Mouse (Mus musculus): Measurements from ENCODE around the gene Acat1. TPM values are rescaled to one million over a fixed set of nuclear protein-coding genes. Genes with fewer than 3 reads are reported as not detected.

The Acat1 gene
- polyA plus RNA-seq, 1 experiment from 2014 or later: 167 TPM

DNA sequence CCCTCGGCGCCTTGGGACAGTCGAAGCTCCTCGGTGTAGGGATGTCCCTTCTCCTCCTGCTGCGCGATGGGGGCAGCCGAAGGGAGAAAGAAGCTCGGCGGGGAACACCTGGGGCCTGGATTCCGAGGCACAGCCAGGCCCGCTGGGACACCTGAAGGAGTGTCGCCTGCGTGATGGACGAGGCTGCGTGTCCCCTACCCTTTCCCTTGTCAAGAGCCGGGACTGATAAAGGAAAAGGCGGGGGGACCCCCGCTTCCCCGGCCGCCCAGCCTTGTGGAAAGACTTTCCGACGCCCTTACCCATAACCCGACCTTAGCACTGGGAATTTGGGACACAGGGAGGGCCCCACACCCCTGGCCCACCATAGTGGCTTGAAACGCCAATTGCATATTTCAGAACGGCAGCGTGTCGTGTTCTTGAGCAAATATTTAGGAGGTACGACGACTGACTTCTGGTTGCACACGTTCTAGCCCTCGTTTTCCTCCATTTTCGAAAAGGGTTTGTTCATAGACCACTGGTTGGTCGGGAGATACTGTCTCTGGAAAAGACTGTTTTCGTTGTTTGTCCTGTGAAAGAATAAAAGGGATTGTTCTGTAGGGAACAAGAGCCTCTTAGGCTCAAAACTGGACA lies 72.7 kb downstream of the Acat1 start:
- H3K9me3 ChIP-seq (ENCODE audit: control insufficient read depth, low read length): no peaks in the 10 kb centered on the region
- under 1% methylated on average over 32 of the region's 34 CpGs for WGBS
- no peaks in the 10 kb centered on the region for H3K36me3 ChIP-seq (ENCODE audit: control insufficient read depth, insufficient read depth, low read length)
- H3K4me1 ChIP-seq (ENCODE audit: control insufficient read depth, insufficient read depth, low read length): peaks cover 8% of the 10 kb centered on the region
- H3K27ac ChIP-seq (ENCODE audit: low read length): peak overlapping the region; percentile 85
- H3K27me3 ChIP-seq (replicated peaks; ENCODE audit: control insufficient read depth, insufficient read depth, low read length): no peaks in the 10 kb centered on the region
- peak overlapping the region; percentile 57 for H3K4me3 ChIP-seq (ENCODE audit: low read length)
- H3K9ac ChIP-seq (ENCODE audit: low read depth, low read length): peak overlapping the region; percentile 84
- peak overlapping the region; percentile 72 for H3K4me2 ChIP-seq (ENCODE audit: low read depth, low read length)
- ATAC-seq: no peak

DNA sequence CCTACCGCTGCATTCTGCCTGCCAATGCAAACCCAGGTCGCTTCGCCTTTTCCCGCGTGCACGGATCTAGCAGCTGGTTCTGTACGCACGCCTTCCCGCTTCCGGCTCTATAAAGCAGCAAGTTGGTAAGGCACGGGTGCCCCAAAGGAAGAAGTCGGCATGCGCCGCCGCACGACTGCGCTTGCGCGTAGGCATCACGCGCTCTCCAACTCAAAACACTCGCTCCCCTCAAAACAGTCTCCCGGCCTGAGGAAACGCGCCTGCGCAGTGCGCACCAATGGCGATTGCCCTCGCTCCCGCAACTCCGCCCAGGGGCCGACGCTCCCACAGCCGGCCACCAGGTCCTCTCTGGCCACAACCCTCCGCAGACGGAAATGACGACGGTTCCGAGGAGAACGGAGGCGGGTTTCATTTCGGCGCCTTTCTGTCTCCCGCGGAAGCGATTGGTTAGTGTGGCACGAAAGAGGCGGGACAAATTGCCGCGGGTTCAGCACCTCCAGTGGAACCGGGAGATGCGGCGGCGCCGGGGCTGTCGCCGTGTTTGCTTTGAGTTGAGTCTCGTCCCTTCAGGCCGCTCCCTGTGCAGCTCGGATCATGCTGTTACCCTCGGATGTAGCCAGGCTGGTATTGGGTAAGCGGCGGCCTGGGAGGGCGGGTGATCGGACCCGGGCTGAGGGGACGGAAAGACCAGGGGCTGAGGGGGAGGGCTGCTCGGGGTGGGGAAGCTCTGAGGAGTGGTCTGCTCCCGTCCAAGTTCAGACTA lies 73.4 kb downstream of the Acat1 start, which contains the start of the genes Atm and Npat:
TSS of gene Atm (minus strand) at position 183 of the 763 bp plus-strand sequence.
TSS of gene Npat (plus strand) at position 490 of the 763 bp plus-strand sequence.
- peak; percentile 99 for ATAC-seq
- Histone ChIP-seq H3K4me1 (ENCODE audit: control insufficient read depth, insufficient read depth, low read length) (peaks cover 8% of the 10 kb centered on the region), H3K4me2 (ENCODE audit: low read depth, low read length) (peak within 1 kb of the TSS; percentile 81), H3K4me3 (ENCODE audit: low read length) (peak within 1 kb of the TSS; percentile 60), H3K27me3 (replicated peaks; ENCODE audit: control insufficient read depth, insufficient read depth, low read length) (no peaks in the 10 kb centered on the region), H3K9ac (ENCODE audit: low read depth, low read length) (peak within 1 kb of the TSS; percentile 84), H3K27ac (ENCODE audit: low read length) (peak within 1 kb of the TSS; percentile 85), H3K9me3 (ENCODE audit: control insufficient read depth, low read length) (no peaks in the 10 kb centered on the region), H3K36me3 (ENCODE audit: control insufficient read depth, insufficient read depth, low read length) (no peaks in the 10 kb centered on the region)
- 0% methylated on average over 69 of the region's 69 CpGs for WGBS

DNA sequence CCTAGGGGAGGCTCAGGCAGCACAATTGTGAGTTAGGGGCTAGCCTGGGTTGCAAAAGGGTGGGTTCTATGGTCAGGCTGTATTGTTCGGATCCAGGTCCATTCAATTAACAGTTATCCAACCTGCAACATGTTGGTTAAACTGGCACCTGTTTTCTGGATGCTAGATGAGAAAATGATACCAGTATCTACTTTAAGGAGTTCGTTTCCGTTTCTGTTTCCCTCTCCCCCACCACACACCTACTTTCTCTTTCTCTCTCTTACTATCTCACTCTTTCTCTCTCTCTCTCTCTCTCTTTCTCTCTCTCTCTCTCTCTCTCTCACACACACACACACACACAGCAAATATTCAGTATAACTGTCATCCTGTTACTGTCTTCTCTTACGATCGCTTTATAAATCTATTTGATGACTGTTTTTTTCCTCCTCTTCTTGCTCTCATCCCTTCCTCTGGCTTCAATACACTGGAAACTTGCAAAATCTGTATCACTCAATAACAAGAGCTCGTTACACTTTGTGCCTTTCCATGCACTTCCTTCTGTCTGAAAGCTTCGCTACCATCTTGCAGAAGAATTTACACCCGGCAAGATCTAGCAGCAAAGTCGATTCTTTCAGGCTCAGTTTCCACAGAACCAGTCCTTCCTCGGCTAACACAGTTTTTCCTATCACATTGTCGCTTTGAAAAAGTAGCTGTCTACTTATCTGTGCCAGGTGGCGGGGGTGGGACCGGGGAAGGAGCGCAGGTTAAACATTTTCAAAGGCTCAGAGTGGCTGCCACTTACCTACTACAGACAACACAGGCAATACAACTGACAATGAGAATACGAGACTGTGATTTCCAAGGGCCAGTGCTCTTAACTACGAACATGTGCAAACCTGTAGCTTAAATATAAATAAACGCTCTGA lies 74.5 kb downstream of the Acat1 start:
- H3K27me3 ChIP-seq (replicated peaks; ENCODE audit: control insufficient read depth, insufficient read depth, low read length): no peaks in the 10 kb centered on the region
- 0 out of 2 replicates have a peak, but pooled peaks have one; percentile 30 for ATAC-seq
- H3K9me3 ChIP-seq (ENCODE audit: control insufficient read depth, low read length): no peaks in the 10 kb centered on the region
- WGBS: 11% methylated on average over 17 of the region's 17 CpGs
- peak overlapping the region; percentile 66 for H3K9ac ChIP-seq (ENCODE audit: low read depth, low read length)
- H3K4me3 ChIP-seq (ENCODE audit: low read length): peak overlapping the region; percentile 60
- H3K36me3 ChIP-seq (ENCODE audit: control insufficient read depth, insufficient read depth, low read length): peaks cover 3% of the 10 kb centered on the region; the same call in 1 of the 2 replicates
- peak overlapping the region; percentile 81 for H3K4me2 ChIP-seq (ENCODE audit: low read depth, low read length)
- H3K4me1 ChIP-seq (ENCODE audit: control insufficient read depth, insufficient read depth, low read length): peaks cover 8% of the 10 kb centered on the region
- peak overlapping the region; percentile 82 for H3K27ac ChIP-seq (ENCODE audit: low read length)

Other genes starting within 250 kb of the Acat1 start
- gene Kdelc2, start 226.4 kb downstream of the Acat1 start, polyA plus RNA-seq (2015; fragmentation: Nextera tagmentation; extraction: Ambion mirVana): 23.9 and 25.2 TPM in 2 replicates
- gene 4930550C14Rik, start 208.1 kb downstream of the Acat1 start, polyA plus RNA-seq (2015; fragmentation: Nextera tagmentation; extraction: Ambion mirVana): 0.23 and 0.44 TPM in 2 replicates
- gene Atm, start 73.6 kb downstream of the Acat1 start, polyA plus RNA-seq (2015; fragmentation: Nextera tagmentation; extraction: Ambion mirVana): 8.4 and 9.5 TPM in 2 replicates
- gene Npat, start 73.3 kb downstream of the Acat1 start, polyA plus RNA-seq (2015; fragmentation: Nextera tagmentation; extraction: Ambion mirVana): 10.6 and 11.7 TPM in 2 replicates
- gene Cul5, start 59.6 kb upstream of the Acat1 start, polyA plus RNA-seq (2015; fragmentation: Nextera tagmentation; extraction: Ambion mirVana): 20.3 and 22.4 TPM in 2 replicates
- 0.40 and 0.43 TPM in 2 replicates for gene Rab39, start 95.8 kb upstream of the Acat1 start, polyA plus RNA-seq (2015; fragmentation: Nextera tagmentation; extraction: Ambion mirVana)
- 28.0 and 28.8 TPM in 2 replicates for gene Slc35f2, start 161.2 kb upstream of the Acat1 start, polyA plus RNA-seq (2015; fragmentation: Nextera tagmentation; extraction: Ambion mirVana)
- 0.92 and 1.0 TPM in 2 replicates for gene Sln, start 239.8 kb upstream of the Acat1 start, polyA plus RNA-seq (2015; fragmentation: Nextera tagmentation; extraction: Ambion mirVana)